Mouse (Mus musculus): Measurements from ENCODE around the gene Nlrp6. TPM values are rescaled to one million over a fixed set of nuclear protein-coding genes. Genes with fewer than 3 reads are reported as not detected.

Gene Nlrp6
- polyA plus RNA-seq, 1 experiment from 2014 or later: 4.8 TPM

- H3K27ac ChIP-seq (replicated peaks): peak overlapping the region; percentile 68
- no peak overlapping the region for H3K9ac ChIP-seq
- no peaks in the 10 kb centered on the region for H3K9me3 ChIP-seq (replicated peaks)
- no peaks in the 10 kb centered on the region; the same call in 1 of the 2 replicates for H3K27me3 ChIP-seq
- H3K4me2 ChIP-seq: no peak overlapping the region; the same call in 1 of the 2 replicates
- no peak overlapping the region for H3K4me3 ChIP-seq (replicated peaks)
- ATAC-seq (ENCODE audit: insufficient read depth): peak; percentile 46; the same call in 1 of the 2 replicates
- no peaks in the 10 kb centered on the region for H3K36me3 ChIP-seq (replicated peaks)
- peaks cover 19% of the 10 kb centered on the region for H3K4me1 ChIP-seq (replicated peaks)
- 65% methylated on average over 5 of the region's 5 CpGs for whole genome bisulfite sequencing (ENCODE audit: insufficient replicate concordance)
These were observed 7.7 kb upstream of the Nlrp6 start for GRCm38 (mm10) chr7:140912846-140913482.

GRCm38 (mm10) chr7:140914031-140914690 is 6.5 kb upstream of the Nlrp6 start:
- Histone ChIP-seq H3K27ac (replicated peaks) (peak overlapping the region; percentile 68; the same call in 1 of the 2 replicates), H3K9me3 (replicated peaks) (no peaks in the 10 kb centered on the region), H3K36me3 (replicated peaks) (no peaks in the 10 kb centered on the region), H3K4me2 (no peak overlapping the region), H3K4me3 (replicated peaks) (no peak overlapping the region), H3K9ac (no peak overlapping the region), H3K27me3 (peaks cover 3% of the 10 kb centered on the region), H3K4me1 (replicated peaks) (peaks cover 8% of the 10 kb centered on the region; the same call in 1 of the 2 replicates)
- 62% methylated on average over 8 of the region's 8 CpGs for WGBS (ENCODE audit: insufficient replicate concordance)
- ATAC-seq (ENCODE audit: insufficient read depth): no peak

- no peak overlapping the region for H3K27ac ChIP-seq (replicated peaks)
- no peaks in the 10 kb centered on the region for H3K9me3 ChIP-seq (replicated peaks)
- H3K4me1 ChIP-seq (replicated peaks): peaks cover 27% of the 10 kb centered on the region
- no peak overlapping the region for H3K4me3 ChIP-seq (replicated peaks)
- WGBS (ENCODE audit: insufficient replicate concordance): 20% methylated on average over 4 of the region's 4 CpGs
- H3K4me2 ChIP-seq: no peak overlapping the region
- peaks cover 59% of the 10 kb centered on the region for H3K27me3 ChIP-seq
- H3K9ac ChIP-seq: no peak overlapping the region
- H3K36me3 ChIP-seq (replicated peaks): no peaks in the 10 kb centered on the region
- ATAC-seq (ENCODE audit: insufficient read depth): no peak
These were observed 791 bp upstream of the Nlrp6 start for GRCm38 (mm10) chr7:140919911-140920310.

- Histone ChIP-seq H3K36me3 (replicated peaks) (no peaks in the 10 kb centered on the region), H3K4me2 (no peak overlapping the region), H3K4me3 (replicated peaks) (no peak overlapping the region), H3K4me1 (replicated peaks) (peaks cover 27% of the 10 kb centered on the region), H3K27ac (replicated peaks) (no peak overlapping the region), H3K9me3 (replicated peaks) (no peaks in the 10 kb centered on the region), H3K27me3 (peaks cover 67% of the 10 kb centered on the region), H3K9ac (no peak overlapping the region)
- 29% methylated on average over 22 of the region's 22 CpGs for WGBS (ENCODE audit: insufficient replicate concordance)
- ATAC-seq (ENCODE audit: insufficient read depth): no peak
These were observed 698 bp downstream of the Nlrp6 start for GRCm38 (mm10) chr7:140921225-140921975.

- Histone ChIP-seq H3K36me3 (replicated peaks) (no peaks in the 10 kb centered on the region), H3K9ac (no peak overlapping the region), H3K4me1 (replicated peaks) (peaks cover 27% of the 10 kb centered on the region), H3K4me3 (replicated peaks) (peak overlapping the region; percentile 26), H3K27me3 (peaks cover 67% of the 10 kb centered on the region), H3K27ac (replicated peaks) (no peak overlapping the region), H3K4me2 (peak overlapping the region; percentile 56), H3K9me3 (replicated peaks) (no peaks in the 10 kb centered on the region)
- WGBS (ENCODE audit: insufficient replicate concordance): 2% methylated on average over 49 of the region's 49 CpGs
- ATAC-seq (ENCODE audit: insufficient read depth): peak; percentile 57
These were observed 1.8 kb downstream of the Nlrp6 start for GRCm38 (mm10) chr7:140922398-140923069.

- Histone ChIP-seq H3K36me3 (replicated peaks) (peaks cover 2% of the 10 kb centered on the region), H3K4me1 (replicated peaks) (peaks cover 27% of the 10 kb centered on the region), H3K4me2 (peak overlapping the region; percentile 56), H3K9ac (no peak overlapping the region), H3K27ac (replicated peaks) (no peak overlapping the region), H3K4me3 (replicated peaks) (0 out of 2 replicates have a peak overlapping the region, but pooled peaks have one; percentile 26), H3K9me3 (replicated peaks) (no peaks in the 10 kb centered on the region), H3K27me3 (peaks cover 67% of the 10 kb centered on the region)
- 22% methylated on average over 30 of the region's 30 CpGs for WGBS (ENCODE audit: insufficient replicate concordance)
- ATAC-seq (ENCODE audit: insufficient read depth): no peak
These were observed 2.5 kb downstream of the Nlrp6 start for GRCm38 (mm10) chr7:140923070-140923775.

GRCm38 (mm10) chr7:140927181-140927580 is 6.5 kb downstream of the Nlrp6 start:
- WGBS (ENCODE audit: insufficient replicate concordance): 75% methylated on average over 6 of the region's 6 CpGs
- Histone ChIP-seq H3K9me3 (replicated peaks) (no peaks in the 10 kb centered on the region), H3K4me3 (replicated peaks) (no peak overlapping the region), H3K9ac (no peak overlapping the region), H3K4me2 (no peak overlapping the region), H3K36me3 (replicated peaks) (peaks cover 10% of the 10 kb centered on the region), H3K27ac (replicated peaks) (no peak overlapping the region), H3K27me3 (peaks cover 35% of the 10 kb centered on the region), H3K4me1 (replicated peaks) (peaks cover 10% of the 10 kb centered on the region)
- ATAC-seq (ENCODE audit: insufficient read depth): no peak

- Histone ChIP-seq H3K4me3 (replicated peaks) (no peak overlapping the region), H3K4me1 (replicated peaks) (peaks cover 28% of the 10 kb centered on the region), H3K9ac (no peak overlapping the region), H3K36me3 (replicated peaks) (no peaks in the 10 kb centered on the region), H3K27me3 (peaks cover 29% of the 10 kb centered on the region), H3K9me3 (replicated peaks) (no peaks in the 10 kb centered on the region), H3K4me2 (no peak overlapping the region), H3K27ac (replicated peaks) (no peak overlapping the region)
- ATAC-seq (ENCODE audit: insufficient read depth): no peak
- WGBS (ENCODE audit: insufficient replicate concordance): 27% methylated on average over 3 of the region's 3 CpGs
These were observed 17.7 kb downstream of the Nlrp6 start for GRCm38 (mm10) chr7:140938436-140938835.

- no peaks in the 10 kb centered on the region for H3K9me3 ChIP-seq (replicated peaks)
- H3K4me2 ChIP-seq: no peak overlapping the region
- no peak for ATAC-seq (ENCODE audit: insufficient read depth)
- 43% methylated on average over 2 of the region's 2 CpGs for WGBS (ENCODE audit: insufficient replicate concordance)
- peaks cover 32% of the 10 kb centered on the region for H3K4me1 ChIP-seq (replicated peaks)
- no peak overlapping the region for H3K27ac ChIP-seq (replicated peaks)
- no peak overlapping the region for H3K9ac ChIP-seq
- H3K4me3 ChIP-seq (replicated peaks): no peak overlapping the region
- no peaks in the 10 kb centered on the region for H3K36me3 ChIP-seq (replicated peaks)
- peaks cover 29% of the 10 kb centered on the region for H3K27me3 ChIP-seq
These were observed 18.2 kb downstream of the Nlrp6 start for GRCm38 (mm10) chr7:140938896-140939295.

- Histone ChIP-seq H3K9me3 (replicated peaks) (no peaks in the 10 kb centered on the region), H3K27ac (replicated peaks) (no peak overlapping the region), H3K4me1 (replicated peaks) (peaks cover 32% of the 10 kb centered on the region), H3K36me3 (replicated peaks) (no peaks in the 10 kb centered on the region), H3K4me2 (no peak overlapping the region), H3K27me3 (peaks cover 22% of the 10 kb centered on the region), H3K4me3 (replicated peaks) (no peak overlapping the region), H3K9ac (no peak overlapping the region)
- no peak for ATAC-seq (ENCODE audit: insufficient read depth)
- 54% methylated on average over 8 of the region's 8 CpGs for WGBS (ENCODE audit: insufficient replicate concordance)
These were observed 19.0 kb downstream of the Nlrp6 start for GRCm38 (mm10) chr7:140939669-140940171.
